Mouse (Mus musculus): Measurements from ENCODE around the gene Cd2. TPM values are rescaled to one million over a fixed set of nuclear protein-coding genes. Genes with fewer than 3 reads are reported as not detected.

The Cd2 gene
- polyA plus RNA-seq, 1 experiment = not detected

DNA sequence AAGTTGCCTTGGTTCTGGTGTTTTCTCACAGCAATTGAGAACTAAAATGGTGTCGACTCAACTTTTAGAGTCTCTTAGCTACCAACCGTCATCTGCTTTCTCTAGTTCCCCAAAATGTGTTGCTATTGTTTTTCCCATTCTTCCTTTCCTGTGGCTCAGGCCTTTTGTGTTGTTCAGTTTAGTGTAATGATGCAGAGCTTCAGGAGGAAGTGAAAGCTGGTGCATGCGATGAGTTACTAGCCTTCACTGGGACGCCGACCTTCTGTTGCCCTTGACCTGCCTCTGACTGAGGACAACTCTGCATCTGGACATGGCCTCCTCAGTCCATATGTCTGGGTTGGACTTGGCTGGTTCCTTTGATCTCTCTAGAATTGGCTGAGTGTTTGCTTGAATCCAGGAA lies 16.9 kb downstream of the Cd2 start:
- no peaks in the 10 kb centered on the region for H3K79me3 ChIP-seq (ENCODE audit: low read depth)
- TF ChIP-seq CEBPB (IDR thresholded peaks at IDR 0.05; ENCODE audit: low read depth) = no peak
- TF ChIP-seq CTCF (IDR thresholded peaks at IDR 0.05; ENCODE audit: control insufficient read depth, insufficient read depth, insufficient read length) = no peak
- TF ChIP-seq FOSL1 (IDR thresholded peaks at IDR 0.05; ENCODE audit: insufficient read depth, low read length, poor library complexity, severe bottlenecking) = no peak
- TF ChIP-seq MYOG (IDR thresholded peaks at IDR 0.05; ENCODE audit: control insufficient read depth, extremely low read depth, insufficient read length) = no peak
- TF ChIP-seq USF1 (IDR thresholded peaks at IDR 0.05; ENCODE audit: low read depth) = no peak
- no peak for TF ChIP-seq MYOD1 (IDR thresholded peaks at IDR 0.05; ENCODE audit: control insufficient read depth, insufficient read length, low read depth)
- TF ChIP-seq MAX (IDR thresholded peaks at IDR 0.05) = no peak
- no peak overlapping the region for H3ac ChIP-seq (ENCODE audit: control insufficient read depth, insufficient read length, low read depth)
- no peak overlapping the region for H3K4me3 ChIP-seq (ENCODE audit: insufficient read depth, poor library complexity, severe bottlenecking)
- H3K27me3 ChIP-seq (ENCODE audit: control insufficient read depth, insufficient read depth, insufficient read length) = peaks cover 9% of the 10 kb centered on the region
- no peaks in the 10 kb centered on the region for H3K79me2 ChIP-seq (ENCODE audit: control insufficient read depth, insufficient read depth)
- H3K36me3 ChIP-seq (ENCODE audit: control insufficient read depth, insufficient read depth) = no peaks in the 10 kb centered on the region

DNA sequence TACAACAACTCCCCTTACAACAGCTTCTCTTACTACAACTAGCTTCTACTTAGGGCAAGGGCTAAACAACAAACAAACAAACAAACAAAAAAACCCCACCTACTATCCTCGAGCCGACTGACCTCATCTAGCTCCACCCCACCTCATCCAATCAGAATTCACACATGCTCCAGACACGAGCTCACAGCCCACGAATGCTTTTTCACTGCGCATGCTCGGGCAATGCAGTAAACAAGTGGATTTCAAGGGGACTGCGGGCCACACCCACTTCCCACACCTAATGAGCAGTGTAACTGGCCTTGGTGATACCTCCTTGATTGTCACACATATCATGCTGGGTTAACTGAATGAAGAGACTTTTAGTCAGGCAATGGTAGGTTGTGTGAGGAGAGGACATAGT lies 19.4 kb downstream of the Cd2 start:
- TF ChIP-seq CTCF (IDR thresholded peaks at IDR 0.05; ENCODE audit: control insufficient read depth, insufficient read depth, insufficient read length) = no peak
- TF ChIP-seq MYOG (IDR thresholded peaks at IDR 0.05; ENCODE audit: control insufficient read depth, extremely low read depth, insufficient read length) = no peak
- TF ChIP-seq FOSL1 (IDR thresholded peaks at IDR 0.05; ENCODE audit: insufficient read depth, low read length, poor library complexity, severe bottlenecking) = no peak
- TF ChIP-seq MAX (IDR thresholded peaks at IDR 0.05) = no peak
- TF ChIP-seq USF1 (IDR thresholded peaks at IDR 0.05; ENCODE audit: low read depth) = no peak
- no peak for TF ChIP-seq MYOD1 (IDR thresholded peaks at IDR 0.05; ENCODE audit: control insufficient read depth, insufficient read length, low read depth)
- TF ChIP-seq CEBPB (IDR thresholded peaks at IDR 0.05; ENCODE audit: low read depth) = no peak
- Histone ChIP-seq H3K27me3 (ENCODE audit: control insufficient read depth, insufficient read depth, insufficient read length) (no peaks in the 10 kb centered on the region), H3ac (ENCODE audit: control insufficient read depth, insufficient read length, low read depth) (no peak overlapping the region)

DNA sequence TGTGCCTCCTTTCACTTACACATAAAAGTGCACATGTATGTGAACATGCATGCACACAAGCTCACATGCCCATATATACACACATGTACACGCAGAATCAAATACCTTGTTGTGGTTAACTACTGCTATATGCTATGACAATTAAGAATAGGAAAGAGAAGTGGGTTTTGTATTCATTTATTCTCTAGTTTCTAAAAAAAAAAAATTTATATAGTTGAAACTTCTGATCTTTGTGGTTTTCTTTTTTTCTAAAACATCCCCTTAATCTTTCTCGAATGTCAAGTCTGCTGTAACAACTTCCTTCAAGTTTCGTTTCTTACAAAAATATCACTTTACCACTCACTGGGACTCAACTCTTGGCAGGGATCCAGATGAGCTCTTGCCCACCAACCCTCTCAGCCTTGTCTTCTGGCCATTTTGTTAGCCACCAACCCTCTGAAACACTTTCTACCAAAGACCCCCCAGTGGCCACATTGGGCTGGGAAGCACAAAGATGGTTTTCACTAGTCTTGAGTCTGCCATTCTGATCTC lies 22.1 kb downstream of the Cd2 start:
- TF ChIP-seq MYOG (IDR thresholded peaks at IDR 0.05; ENCODE audit: control insufficient read depth, extremely low read depth, insufficient read length) = no peak
- TF ChIP-seq CEBPB (IDR thresholded peaks at IDR 0.05; ENCODE audit: low read depth) = no peak
- no peak for TF ChIP-seq MAX (IDR thresholded peaks at IDR 0.05)
- TF ChIP-seq MYOD1 (IDR thresholded peaks at IDR 0.05; ENCODE audit: control insufficient read depth, insufficient read length, low read depth) = no peak
- no peak for TF ChIP-seq USF1 (IDR thresholded peaks at IDR 0.05; ENCODE audit: low read depth)
- TF ChIP-seq FOSL1 (IDR thresholded peaks at IDR 0.05; ENCODE audit: insufficient read depth, low read length, poor library complexity, severe bottlenecking) = no peak
- no peak for TF ChIP-seq CTCF (IDR thresholded peaks at IDR 0.05; ENCODE audit: control insufficient read depth, insufficient read depth, insufficient read length)
- Histone ChIP-seq H3ac (ENCODE audit: control insufficient read depth, insufficient read length, low read depth) (no peak overlapping the region), H3K36me3 (ENCODE audit: control insufficient read depth, insufficient read depth) (no peaks in the 10 kb centered on the region), H3K79me2 (ENCODE audit: control insufficient read depth, insufficient read depth) (no peaks in the 10 kb centered on the region), H3K27me3 (ENCODE audit: control insufficient read depth, insufficient read depth, insufficient read length) (no peaks in the 10 kb centered on the region), H3K4me3 (ENCODE audit: insufficient read depth, poor library complexity, severe bottlenecking) (no peak overlapping the region), H3K79me3 (ENCODE audit: low read depth) (no peaks in the 10 kb centered on the region)

More for the DNA sequence above, 19.4 kb downstream of the Cd2 start:
- H3K4me3 ChIP-seq (ENCODE audit: insufficient read depth, poor library complexity, severe bottlenecking) = no peak overlapping the region
- H3K36me3 ChIP-seq (ENCODE audit: control insufficient read depth, insufficient read depth) = no peaks in the 10 kb centered on the region
- H3K79me2 ChIP-seq (ENCODE audit: control insufficient read depth, insufficient read depth) = no peaks in the 10 kb centered on the region
- H3K79me3 ChIP-seq (ENCODE audit: low read depth) = no peaks in the 10 kb centered on the region

DNA sequence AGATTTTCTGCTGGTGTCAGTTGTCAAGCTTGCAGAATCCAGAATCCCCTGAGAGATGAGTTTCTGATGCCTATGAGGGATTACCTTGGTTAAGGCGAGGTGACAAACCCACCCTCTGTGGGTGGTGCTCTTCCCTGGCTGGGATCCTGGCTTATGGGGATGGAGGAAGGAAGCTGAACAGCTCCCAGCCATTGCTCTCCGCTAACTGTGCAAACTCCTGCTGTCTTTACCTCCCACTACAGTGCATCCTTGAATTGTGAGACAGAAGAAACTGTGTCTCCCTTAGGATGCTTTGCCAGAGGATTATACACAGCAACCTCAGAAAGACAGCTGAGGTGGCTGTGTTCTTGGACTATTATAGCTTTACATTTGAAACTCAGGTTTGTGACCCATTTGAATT lies 28.8 kb downstream of the Cd2 start:
- no peaks in the 10 kb centered on the region for H3K79me3 ChIP-seq (ENCODE audit: low read depth)
- H3K36me3 ChIP-seq (ENCODE audit: control insufficient read depth, insufficient read depth) = no peaks in the 10 kb centered on the region
- no peak overlapping the region for H3ac ChIP-seq (ENCODE audit: control insufficient read depth, insufficient read length, low read depth)
- peaks cover 15% of the 10 kb centered on the region for H3K27me3 ChIP-seq (ENCODE audit: control insufficient read depth, insufficient read depth, insufficient read length)
- H3K4me3 ChIP-seq (ENCODE audit: insufficient read depth, poor library complexity, severe bottlenecking) = no peak overlapping the region
- H3K79me2 ChIP-seq (ENCODE audit: control insufficient read depth, insufficient read depth) = no peaks in the 10 kb centered on the region
- TF ChIP-seq MYOG (IDR thresholded peaks at IDR 0.05; ENCODE audit: control insufficient read depth, extremely low read depth, insufficient read length) (no peak), MYOD1 (IDR thresholded peaks at IDR 0.05; ENCODE audit: control insufficient read depth, insufficient read length, low read depth) (no peak), CEBPB (IDR thresholded peaks at IDR 0.05; ENCODE audit: low read depth) (no peak)

DNA sequence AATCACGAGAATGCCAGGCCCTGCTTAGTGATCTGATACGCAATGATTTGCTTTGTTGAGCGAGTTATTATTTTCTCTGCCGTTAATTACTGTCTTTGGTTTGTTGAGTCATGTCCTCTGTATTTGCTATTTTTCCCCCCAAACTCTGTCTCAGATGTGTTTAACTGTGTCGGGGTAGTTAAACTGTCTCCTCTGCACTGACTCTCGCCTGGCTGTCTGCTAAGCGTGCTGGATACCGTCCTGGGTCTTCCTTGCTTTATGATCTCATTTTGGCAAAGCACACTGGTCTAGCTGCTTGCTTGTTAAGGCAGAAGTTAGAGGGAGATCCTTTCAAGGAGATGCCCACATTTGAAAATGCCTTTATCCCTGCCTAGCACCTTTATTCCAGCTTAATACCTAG lies 31.6 kb downstream of the Cd2 start:
- Histone ChIP-seq H3K4me3 (ENCODE audit: insufficient read depth, poor library complexity, severe bottlenecking) (no peak overlapping the region), H3K36me3 (ENCODE audit: control insufficient read depth, insufficient read depth) (no peaks in the 10 kb centered on the region), H3K79me2 (ENCODE audit: control insufficient read depth, insufficient read depth) (no peaks in the 10 kb centered on the region), H3K79me3 (ENCODE audit: low read depth) (no peaks in the 10 kb centered on the region), H3ac (ENCODE audit: control insufficient read depth, insufficient read length, low read depth) (no peak overlapping the region), H3K27me3 (ENCODE audit: control insufficient read depth, insufficient read depth, insufficient read length) (peaks cover 18% of the 10 kb centered on the region)
- TF ChIP-seq MAX (IDR thresholded peaks at IDR 0.05) (no peak), CTCF (IDR thresholded peaks at IDR 0.05; ENCODE audit: control insufficient read depth, insufficient read depth, insufficient read length) (no peak), MYOG (IDR thresholded peaks at IDR 0.05; ENCODE audit: control insufficient read depth, extremely low read depth, insufficient read length) (no peak), MYOD1 (IDR thresholded peaks at IDR 0.05; ENCODE audit: control insufficient read depth, insufficient read length, low read depth) (no peak), FOSL1 (IDR thresholded peaks at IDR 0.05; ENCODE audit: insufficient read depth, low read length, poor library complexity, severe bottlenecking) (no peak), CEBPB (IDR thresholded peaks at IDR 0.05; ENCODE audit: low read depth) (no peak)

DNA sequence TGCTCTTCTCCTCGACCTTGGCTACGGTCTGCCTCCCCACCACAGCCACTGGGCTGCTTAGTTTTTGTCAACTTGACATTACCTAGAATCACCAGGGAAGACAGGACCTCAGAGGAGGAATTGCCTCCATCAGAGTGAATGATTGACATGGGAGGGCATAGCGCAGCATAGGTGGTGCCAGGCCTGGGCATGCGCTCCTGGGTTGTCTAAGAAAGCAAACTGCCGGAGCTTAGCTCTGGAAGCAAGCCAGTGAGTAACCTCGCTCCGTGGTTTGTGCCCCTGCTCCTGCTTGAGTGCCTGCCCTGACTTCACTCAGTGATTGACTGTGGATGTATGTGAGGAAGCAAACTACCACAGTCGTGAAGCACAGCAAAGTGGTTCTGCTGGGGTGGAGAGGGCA lies 35.6 kb downstream of the Cd2 start:
- H3K79me3 ChIP-seq (ENCODE audit: low read depth) = no peaks in the 10 kb centered on the region
- H3K27me3 ChIP-seq (ENCODE audit: control insufficient read depth, insufficient read depth, insufficient read length) = peaks cover 6% of the 10 kb centered on the region
- H3K4me3 ChIP-seq (ENCODE audit: insufficient read depth, poor library complexity, severe bottlenecking) = no peak overlapping the region
- H3K36me3 ChIP-seq (ENCODE audit: control insufficient read depth, insufficient read depth) = no peaks in the 10 kb centered on the region
- H3ac ChIP-seq (ENCODE audit: control insufficient read depth, insufficient read length, low read depth) = no peak overlapping the region
- TF ChIP-seq USF1 (IDR thresholded peaks at IDR 0.05; ENCODE audit: low read depth) = no peak
- TF ChIP-seq CEBPB (IDR thresholded peaks at IDR 0.05; ENCODE audit: low read depth) = no peak
- no peak for TF ChIP-seq MAX (IDR thresholded peaks at IDR 0.05)
- no peak for TF ChIP-seq MYOG (IDR thresholded peaks at IDR 0.05; ENCODE audit: control insufficient read depth, extremely low read depth, insufficient read length)
- no peak for TF ChIP-seq FOSL1 (IDR thresholded peaks at IDR 0.05; ENCODE audit: insufficient read depth, low read length, poor library complexity, severe bottlenecking)
- TF ChIP-seq MYOD1 (IDR thresholded peaks at IDR 0.05; ENCODE audit: control insufficient read depth, insufficient read length, low read depth) = no peak
- no peak for TF ChIP-seq CTCF (IDR thresholded peaks at IDR 0.05; ENCODE audit: control insufficient read depth, insufficient read depth, insufficient read length)
- no peaks in the 10 kb centered on the region for H3K79me2 ChIP-seq (ENCODE audit: control insufficient read depth, insufficient read depth)

Measured in C2C12 (cell line).